Mouse (Mus musculus): ENCODE measurements around the gene Ndufa6. TPM values are rescaled to one million over a fixed set of nuclear protein-coding genes. Genes with fewer than 3 reads are reported as not detected.
"Not testable (repeated sequence)": the region's sequence is repeated elsewhere in the genome, so short reads cannot be mapped to it uniquely, and the experiment has no call there.

Gene Ndufa6
- total and polyA plus RNA-seq, 2 experiments from 2014 or later, result 271 to 416 TPM

DNA sequence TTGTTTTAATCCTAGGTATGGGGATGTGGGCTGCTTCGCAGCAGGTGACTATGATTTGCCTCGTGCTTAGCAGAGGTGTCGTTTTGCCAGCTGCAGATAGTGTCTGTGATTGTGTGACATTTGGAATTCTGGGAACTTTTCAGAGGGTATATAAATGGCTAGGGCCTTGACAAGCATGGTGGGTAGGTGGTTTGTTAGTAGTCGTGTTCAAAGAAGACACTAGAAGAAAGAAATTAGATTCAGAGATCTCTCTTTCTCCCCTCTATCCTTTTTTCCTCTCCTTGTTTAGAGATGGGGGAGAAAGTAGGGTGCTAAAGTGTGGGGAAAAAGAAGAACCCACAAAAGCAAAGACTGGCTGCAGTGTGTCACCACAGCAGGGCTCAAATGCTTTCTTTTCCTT is 14.0 kb upstream of the Ndufa6 start:
- H3K9ac ChIP-seq, result no peak overlapping the region
- H3K4me3 ChIP-seq (ENCODE audit: low read depth, low read length), result no peak overlapping the region
- no peak overlapping the region for H3K27ac ChIP-seq (ENCODE audit: low read depth, low read length)
- H3K27me3 ChIP-seq (ENCODE audit: insufficient read depth, low read length), result no peaks in the 10 kb centered on the region
- H3K4me2 ChIP-seq (ENCODE audit: low read depth), result no peak overlapping the region
- no peaks in the 10 kb centered on the region for H3K9me3 ChIP-seq (ENCODE audit: low read length)
- no peak for ATAC-seq
- no peak for TF ChIP-seq CTCF (IDR thresholded peaks at IDR 0.05; ENCODE audit: low read depth)
- no peaks in the 10 kb centered on the region for H3K36me3 ChIP-seq (ENCODE audit: insufficient read depth)
- H3K4me1 ChIP-seq (ENCODE audit: insufficient read depth), result no peaks in the 10 kb centered on the region
- WGBS, result 94% methylated on average over 4 of the region's 4 CpGs
- DNase-seq, result no peak

DNA sequence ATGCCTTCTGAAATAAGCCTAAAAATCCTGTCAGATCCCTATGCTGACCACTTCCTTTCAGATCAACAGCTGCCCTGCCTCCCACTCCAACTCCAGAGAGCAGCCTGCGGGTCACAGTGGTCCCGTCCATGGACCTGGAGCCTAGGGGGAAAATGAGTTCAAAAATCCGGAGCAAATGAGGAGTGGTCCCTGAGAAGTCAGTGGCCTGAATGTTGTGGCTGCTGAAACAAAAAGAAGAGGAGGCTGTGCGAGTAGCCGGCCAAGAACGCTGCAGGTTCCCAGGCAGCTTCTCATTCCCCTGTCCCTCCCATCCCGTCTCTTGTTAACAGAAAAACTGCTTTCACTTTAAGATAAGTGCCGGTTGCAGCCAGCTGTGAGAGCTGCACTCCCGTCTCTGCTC is 10.4 kb upstream of the Ndufa6 start:
- H3K4me3 ChIP-seq (ENCODE audit: low read depth, low read length); H3K4me2 ChIP-seq (ENCODE audit: low read depth); H3K9me3 ChIP-seq (ENCODE audit: low read length); H3K36me3 ChIP-seq (ENCODE audit: insufficient read depth); H3K9ac ChIP-seq; H3K27me3 ChIP-seq (ENCODE audit: insufficient read depth, low read length); DNase-seq; H3K4me1 ChIP-seq (ENCODE audit: insufficient read depth); H3K27ac ChIP-seq (ENCODE audit: low read depth, low read length); ATAC-seq: not testable (repeated sequence)
- 10% methylated on average over 6 of the region's 9 CpGs for WGBS

DNA sequence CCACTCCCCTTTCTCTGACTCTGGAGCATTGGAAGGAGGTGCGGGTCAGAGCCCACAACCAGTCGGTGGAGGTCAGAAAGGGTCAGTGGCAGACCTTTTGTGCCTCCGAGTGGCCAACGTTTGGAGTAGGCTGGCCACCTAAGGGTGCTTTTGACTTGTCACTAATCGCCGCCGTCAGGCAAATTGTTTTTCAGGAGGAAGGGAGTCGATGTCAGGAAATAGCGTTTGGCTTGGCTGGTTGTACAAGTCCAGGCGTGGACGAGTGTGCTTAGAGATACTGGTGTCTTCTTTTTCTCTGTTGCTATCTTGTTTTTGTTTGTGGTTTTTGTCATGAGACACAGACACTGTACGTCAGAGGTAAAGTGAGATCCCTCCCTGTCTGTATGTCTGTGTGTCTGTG is 9.7 kb upstream of the Ndufa6 start:
- not testable (repeated sequence) for ATAC-seq; H3K4me3 ChIP-seq (ENCODE audit: low read depth, low read length); H3K9ac ChIP-seq; H3K4me2 ChIP-seq (ENCODE audit: low read depth); H3K4me1 ChIP-seq (ENCODE audit: insufficient read depth); DNase-seq; H3K27ac ChIP-seq (ENCODE audit: low read depth, low read length); H3K27me3 ChIP-seq (ENCODE audit: insufficient read depth, low read length); H3K9me3 ChIP-seq (ENCODE audit: low read length); H3K36me3 ChIP-seq (ENCODE audit: insufficient read depth)
- 79% methylated on average over 7 of the region's 12 CpGs for WGBS

DNA sequence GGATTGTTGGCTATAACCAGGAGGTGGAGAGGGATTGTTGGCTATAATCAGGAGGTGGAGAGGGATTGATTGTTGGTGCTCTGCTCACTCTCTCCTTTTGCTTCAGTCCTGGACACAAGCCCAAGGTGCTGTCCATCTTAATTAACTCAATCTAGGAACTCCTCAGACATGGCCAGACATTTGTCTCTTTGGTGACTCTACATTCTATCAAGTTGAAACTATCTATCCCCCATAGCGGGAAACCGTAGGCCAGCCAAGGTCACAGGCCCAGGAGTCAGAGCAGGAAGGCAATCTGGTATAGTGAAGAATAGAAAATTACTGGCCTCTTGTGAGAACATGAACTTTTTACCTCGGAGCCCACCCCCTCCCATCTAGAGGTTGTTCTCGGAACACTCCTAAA is 8.1 kb upstream of the Ndufa6 start:
- ATAC-seq (no peak), DNase-seq (no peak)
- no peak overlapping the region for H3K27ac ChIP-seq (ENCODE audit: low read depth, low read length)
- TF ChIP-seq CTCF (IDR thresholded peaks at IDR 0.05; ENCODE audit: low read depth), result no peak
- no peak overlapping the region for H3K9ac ChIP-seq
- H3K4me1 ChIP-seq (ENCODE audit: insufficient read depth), result no peaks in the 10 kb centered on the region
- H3K4me2 ChIP-seq (ENCODE audit: low read depth), result no peak overlapping the region
- no peak overlapping the region for H3K4me3 ChIP-seq (ENCODE audit: low read depth, low read length)
- 86% methylated on average over 3 of the region's 4 CpGs for WGBS
- no peaks in the 10 kb centered on the region for H3K36me3 ChIP-seq (ENCODE audit: insufficient read depth)
- H3K27me3 ChIP-seq (ENCODE audit: insufficient read depth, low read length), result no peaks in the 10 kb centered on the region
- no peaks in the 10 kb centered on the region for H3K9me3 ChIP-seq (ENCODE audit: low read length)

DNA sequence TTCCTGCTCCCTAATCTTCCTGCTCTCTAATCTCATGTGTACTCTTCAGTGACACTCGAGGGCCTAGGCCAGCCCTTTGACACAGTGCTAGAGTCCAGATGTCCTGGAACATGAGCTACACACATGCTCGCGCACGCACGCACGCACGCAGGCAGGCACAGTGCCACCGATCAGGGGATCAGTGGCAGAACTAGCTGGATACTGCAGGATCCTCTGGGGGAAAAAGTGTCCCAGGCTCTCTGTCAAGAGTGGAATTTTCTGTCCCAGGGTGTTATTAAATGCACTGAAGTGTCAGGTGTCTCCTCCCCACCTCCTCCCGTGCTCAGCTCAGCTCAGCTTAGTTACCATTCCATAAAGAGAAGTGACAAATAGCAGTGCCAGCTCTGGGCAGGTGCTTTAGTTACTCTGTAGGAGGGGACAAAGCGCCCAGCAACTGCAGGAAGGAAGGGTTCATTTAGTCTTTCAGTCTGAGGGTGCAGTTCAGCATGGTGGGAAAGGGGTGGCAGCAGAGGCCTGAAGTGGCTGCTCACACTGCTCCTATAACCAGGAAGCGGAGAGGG is 7.4 kb upstream of the Ndufa6 start:
- Histone ChIP-seq H3K36me3 (ENCODE audit: insufficient read depth) (no peaks in the 10 kb centered on the region), H3K4me2 (ENCODE audit: low read depth) (no peak overlapping the region), H3K27ac (ENCODE audit: low read depth, low read length) (no peak overlapping the region), H3K9me3 (ENCODE audit: low read length) (no peaks in the 10 kb centered on the region), H3K4me3 (ENCODE audit: low read depth, low read length) (no peak overlapping the region), H3K27me3 (ENCODE audit: insufficient read depth, low read length) (no peaks in the 10 kb centered on the region), H3K9ac (no peak overlapping the region), H3K4me1 (ENCODE audit: insufficient read depth) (no peaks in the 10 kb centered on the region)
- TF ChIP-seq CTCF (IDR thresholded peaks at IDR 0.05; ENCODE audit: low read depth), result peak; percentile 65
- ATAC-seq, result peak; percentile 69; the same call in 1 of the 2 replicates
- 74% methylated on average over 11 of the region's 11 CpGs for WGBS
- peak; percentile 40 for DNase-seq

DNA sequence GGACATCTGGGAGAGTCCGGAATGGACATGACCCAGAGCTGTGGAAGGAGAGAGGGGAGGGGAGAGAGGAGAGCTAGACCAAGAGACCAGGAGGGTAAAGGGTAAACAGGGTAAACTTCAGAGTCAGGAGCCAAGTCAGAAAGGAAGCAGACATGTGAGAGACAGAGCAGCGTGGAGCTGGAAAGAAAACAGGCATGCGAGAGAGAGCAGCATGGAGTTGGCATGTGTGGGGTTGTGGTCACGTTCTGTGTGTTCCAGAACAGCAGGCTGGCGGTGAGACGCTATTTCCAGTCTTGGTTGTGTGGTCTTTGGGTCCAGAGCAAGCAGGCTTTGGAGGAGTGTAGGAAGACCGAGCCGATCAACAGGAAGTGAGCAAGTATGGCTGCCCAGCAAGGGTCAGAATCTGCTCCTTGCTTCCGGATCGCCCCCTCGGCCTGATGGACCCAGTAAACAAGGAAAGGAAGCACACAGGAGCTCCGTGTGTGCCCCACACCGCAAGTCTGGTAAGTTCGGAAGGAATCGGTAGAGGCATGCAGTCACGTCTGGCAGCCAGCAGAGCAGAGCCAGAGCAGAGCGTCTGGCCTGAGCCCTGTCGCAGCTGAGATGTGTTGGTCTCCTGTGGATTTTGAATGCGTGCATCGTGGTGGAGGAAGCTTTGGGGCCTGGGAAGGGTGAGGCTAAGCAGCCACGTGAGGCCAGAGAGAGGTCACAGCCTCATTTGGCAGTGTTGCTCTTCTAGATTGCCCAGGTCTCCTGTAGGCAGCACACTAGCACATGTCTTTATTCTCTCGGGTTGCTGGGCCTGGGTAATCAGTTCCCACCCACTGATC is 4.5 kb upstream of the Ndufa6 start:
- H3K9ac ChIP-seq, result no peak overlapping the region
- no peak for DNase-seq
- no peaks in the 10 kb centered on the region for H3K9me3 ChIP-seq (ENCODE audit: low read length)
- WGBS, result 65% methylated on average over 22 of the region's 22 CpGs
- no peak overlapping the region for H3K4me3 ChIP-seq (ENCODE audit: low read depth, low read length)
- no peak overlapping the region for H3K4me2 ChIP-seq (ENCODE audit: low read depth)
- H3K36me3 ChIP-seq (ENCODE audit: insufficient read depth), result no peaks in the 10 kb centered on the region
- no peak overlapping the region for H3K27ac ChIP-seq (ENCODE audit: low read depth, low read length)
- no peak for ATAC-seq
- TF ChIP-seq CTCF (IDR thresholded peaks at IDR 0.05; ENCODE audit: low read depth), result no peak
- H3K27me3 ChIP-seq (ENCODE audit: insufficient read depth, low read length), result no peaks in the 10 kb centered on the region
- H3K4me1 ChIP-seq (ENCODE audit: insufficient read depth), result no peaks in the 10 kb centered on the region

DNA sequence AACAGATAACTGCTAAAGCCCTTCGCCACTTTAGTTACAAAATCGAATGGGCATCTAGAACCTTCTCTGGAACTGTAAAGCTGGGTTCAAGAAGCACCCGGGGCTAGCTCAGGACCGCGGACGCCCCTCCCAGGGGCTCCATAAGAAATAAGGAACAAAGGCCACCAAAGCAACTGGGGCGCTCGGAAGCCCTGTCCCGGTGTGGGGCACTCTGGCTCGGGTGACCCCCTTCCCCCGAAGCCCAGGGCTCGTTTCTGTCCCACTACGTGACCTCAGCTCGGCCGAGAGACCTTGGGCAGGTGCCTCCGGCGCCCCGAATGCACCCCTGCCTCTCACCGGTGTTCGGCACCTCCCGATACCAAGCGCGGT is 393 bp downstream of the Ndufa6 start:
- ATAC-seq (peak; percentile 30), DNase-seq (peak; percentile 34)
- under 1% methylated on average over 23 of the region's 23 CpGs for WGBS
- H3K27me3 ChIP-seq (ENCODE audit: insufficient read depth, low read length), result no peaks in the 10 kb centered on the region
- peak overlapping the region; percentile 88 for H3K27ac ChIP-seq (ENCODE audit: low read depth, low read length)
- peaks cover 21% of the 10 kb centered on the region for H3K36me3 ChIP-seq (ENCODE audit: insufficient read depth)
- peak overlapping the region; percentile 99 for H3K9ac ChIP-seq
- H3K4me1 ChIP-seq (ENCODE audit: insufficient read depth), result peaks cover 11% of the 10 kb centered on the region
- H3K9me3 ChIP-seq (ENCODE audit: low read length), result no peaks in the 10 kb centered on the region
- peak overlapping the region; percentile 97 for H3K4me3 ChIP-seq (ENCODE audit: low read depth, low read length)
- H3K4me2 ChIP-seq (ENCODE audit: low read depth), result peak overlapping the region; percentile 78
- no peak for TF ChIP-seq CTCF (IDR thresholded peaks at IDR 0.05; ENCODE audit: low read depth)

All from forebrain, postnatal 0 days (tissue).